Mouse (Mus musculus) fat pad, adult 2 months (tissue): Measurements from ENCODE around the gene Vcl.

Experiments used
- DNase-seq: peaks from one replicate; pipeline ENCODE4 v3.0.0-alpha.2; 2011; ENCODE audit warnings: low read depth, low spot score; ENCODE audit errors: extremely low read depth

The Vcl gene

DNA sequence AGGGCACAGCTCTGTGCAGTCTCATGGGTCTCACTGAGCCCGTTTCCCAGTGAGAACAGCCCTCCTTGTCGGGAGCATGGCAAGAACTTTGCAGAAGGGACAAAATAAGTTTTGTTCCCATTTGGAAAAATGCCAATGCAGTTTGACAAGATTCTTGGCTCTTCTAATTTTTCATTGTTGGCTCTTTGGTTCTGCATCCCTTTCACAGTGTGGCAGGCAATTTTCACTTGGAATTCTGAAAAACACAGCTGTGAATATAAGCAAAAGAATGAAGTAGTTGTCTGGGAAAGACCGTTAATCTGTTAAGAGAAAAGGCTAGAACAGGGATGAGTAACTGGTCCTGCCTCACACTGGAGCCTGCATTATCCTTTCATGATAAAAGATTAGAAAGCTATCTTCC lies 68.3 kb downstream of the Vcl start:
- no peak for DNase-seq

DNA sequence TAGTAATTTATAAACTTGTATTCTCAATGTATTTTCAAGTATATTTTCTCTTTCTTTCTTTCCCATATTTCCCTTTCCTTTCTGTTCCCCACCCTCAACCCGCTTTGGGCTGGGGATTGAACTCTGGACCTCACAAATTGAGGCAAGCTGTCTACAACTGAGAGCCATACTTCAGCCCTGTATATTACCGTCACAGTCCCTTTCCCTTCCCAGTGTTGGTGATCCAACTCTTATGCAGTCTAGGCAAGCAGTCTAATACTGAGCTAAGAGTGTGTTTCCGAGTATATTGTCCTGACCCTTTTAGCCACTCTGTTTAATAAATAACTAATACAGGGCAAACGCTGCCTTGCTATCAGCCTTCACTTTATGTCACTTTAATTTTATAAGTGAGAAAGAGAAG lies 70.4 kb downstream of the Vcl start:
- DNase-seq, result no peak

GRCm38 (mm10) chr14:21013800-21014334 lies 84.7 kb downstream of the Vcl start:
- no peak for DNase-seq

DNA sequence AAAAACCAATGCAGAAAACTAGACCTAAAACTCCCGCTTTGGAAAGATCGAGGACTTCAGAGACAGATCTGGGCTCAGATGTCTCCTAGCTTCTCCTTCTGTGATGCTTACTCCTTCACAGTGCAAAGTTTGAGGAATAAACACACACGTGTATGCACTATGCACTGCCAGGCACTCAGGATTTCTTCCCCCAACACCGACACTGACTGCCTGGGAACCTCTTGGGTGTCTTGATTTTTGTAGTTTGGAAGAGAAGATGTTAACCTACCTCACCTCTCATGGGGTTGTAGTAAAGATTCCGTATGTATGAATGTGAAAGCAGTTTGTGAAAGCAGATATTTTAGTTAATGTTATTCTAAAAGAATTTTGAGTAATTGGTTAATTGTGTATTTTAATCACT lies 88.7 kb downstream of the Vcl start:
- DNase-seq, result no peak

DNA sequence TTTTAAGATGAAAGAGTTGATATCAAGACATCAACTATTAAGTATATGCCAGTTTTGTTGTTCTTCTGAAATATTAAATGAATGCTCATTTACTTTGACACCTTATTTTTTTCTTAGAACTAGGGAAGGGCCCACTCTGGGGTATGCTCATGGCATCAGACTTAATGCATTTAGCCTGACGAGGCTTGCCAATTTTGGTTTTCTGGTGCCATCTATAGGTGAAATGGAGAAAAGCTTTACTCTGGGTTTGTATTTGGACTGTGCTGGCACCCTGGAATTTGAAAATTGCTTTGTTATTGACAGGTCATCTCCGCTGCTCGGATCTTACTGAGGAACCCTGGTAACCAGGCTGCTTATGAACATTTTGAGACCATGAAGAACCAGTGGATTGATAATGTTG lies 89.8 kb downstream of the Vcl start:
- DNase-seq, result no peak

- no peak for DNase-seq
These were observed 91.2 kb downstream of the Vcl start for GRCm38 (mm10) chr14:21020435-21020834.

DNA sequence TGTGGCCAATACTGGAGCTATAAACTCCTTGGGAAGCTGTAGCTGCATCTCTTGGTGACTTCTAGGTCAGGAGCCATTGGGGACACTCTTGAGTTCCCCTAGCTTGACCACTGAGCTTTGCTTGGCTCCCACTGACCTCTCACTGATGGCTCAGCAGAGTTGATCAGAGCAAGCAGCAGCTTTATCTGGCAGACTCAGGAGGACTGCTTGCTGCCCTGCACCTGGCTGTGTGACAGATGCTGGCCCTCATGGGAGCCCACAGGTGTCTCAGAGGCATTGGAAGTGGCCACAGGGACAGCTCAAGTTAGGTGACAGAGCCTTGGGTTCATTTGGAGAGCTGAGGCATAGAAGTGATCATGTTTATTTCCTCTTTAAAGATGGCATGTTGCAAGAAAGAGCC lies 98.3 kb downstream of the Vcl start:
- DNase-seq, result no peak

DNA sequence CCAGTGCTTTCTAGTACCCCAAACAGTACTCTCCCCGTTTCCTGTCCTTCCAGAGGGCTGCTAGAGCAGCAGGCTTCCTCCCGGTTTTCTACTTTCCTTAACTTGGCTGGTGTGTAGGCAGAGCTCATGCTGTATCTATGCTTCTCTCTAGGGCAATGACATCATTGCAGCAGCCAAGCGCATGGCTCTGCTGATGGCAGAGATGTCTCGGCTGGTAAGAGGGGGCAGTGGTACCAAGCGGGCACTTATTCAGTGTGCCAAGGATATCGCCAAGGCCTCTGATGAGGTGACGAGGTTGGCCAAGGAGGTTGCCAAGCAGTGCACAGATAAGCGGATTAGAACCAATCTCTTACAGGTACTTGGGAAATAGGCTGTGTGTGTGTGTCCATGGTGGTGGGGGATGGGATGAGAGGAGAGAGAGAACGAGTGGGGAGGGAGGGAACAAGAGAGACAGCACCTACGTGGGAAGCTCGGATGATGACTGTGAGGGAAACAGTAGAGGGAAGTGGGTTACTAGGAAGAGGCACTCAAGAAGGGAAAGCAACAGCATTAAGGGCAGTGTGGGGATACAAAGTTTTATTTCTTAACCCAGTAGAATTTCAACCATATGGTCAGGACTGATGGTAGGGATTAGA lies 99.9 kb downstream of the Vcl start:
- no peak for DNase-seq

DNA sequence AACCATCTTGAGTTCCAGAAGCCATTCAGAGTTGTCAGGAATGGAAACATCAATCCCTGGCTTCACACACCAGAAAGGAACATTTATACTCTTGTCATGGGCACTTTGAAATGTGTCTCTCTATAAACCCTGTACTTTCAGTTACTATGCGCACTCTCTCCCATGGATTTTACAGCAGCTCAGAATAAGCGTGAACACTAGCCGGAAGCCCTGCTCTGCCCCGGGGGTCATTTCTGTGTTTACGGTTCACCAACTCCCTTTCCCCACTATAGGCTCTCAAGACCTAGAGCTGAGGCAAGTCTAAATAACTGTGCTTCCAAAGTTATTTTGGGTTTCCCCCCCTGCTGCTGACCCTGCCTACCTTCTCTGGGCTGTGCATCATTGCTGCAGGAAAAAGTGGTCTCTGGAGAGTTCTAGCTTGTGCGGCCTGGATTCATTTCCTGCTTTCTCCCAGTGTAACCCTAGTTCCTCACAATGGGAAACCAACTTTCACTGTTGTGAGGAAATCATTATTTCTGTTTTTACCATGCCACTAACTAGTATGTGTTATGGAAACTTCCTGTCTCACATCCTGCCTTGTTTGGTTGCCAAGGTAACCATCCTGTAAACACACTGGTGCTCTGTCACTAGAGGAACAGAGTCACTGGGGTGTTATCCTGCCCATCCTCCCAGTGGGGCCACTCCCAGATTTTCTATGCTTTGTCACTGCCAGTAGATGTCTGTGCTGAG lies 102.7 kb downstream of the Vcl start:
- DNase-seq, result no peak

GRCm38 (mm10) chr14:21034271-21034670 lies 105.1 kb downstream of the Vcl start:
- DNase-seq, result no peak

DNA sequence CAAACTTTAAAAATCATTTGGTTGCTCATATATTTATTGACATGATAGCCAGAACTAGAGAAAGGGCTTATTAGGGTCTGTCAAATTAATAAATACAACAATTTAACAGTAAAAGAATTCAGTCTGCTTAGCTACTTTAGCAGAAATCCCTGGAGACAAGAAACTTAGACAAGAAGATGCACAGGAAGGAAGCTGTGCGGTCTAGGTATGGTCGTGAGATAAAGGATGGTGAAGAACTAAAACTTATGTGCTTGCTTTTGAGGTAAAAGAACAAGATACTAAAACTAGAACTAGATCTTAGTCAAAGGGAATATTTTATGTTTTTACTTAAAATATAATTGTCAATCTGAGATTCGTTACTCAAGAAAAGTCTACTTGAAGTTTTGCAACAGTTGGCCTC lies 105.6 kb downstream of the Vcl start:
- DNase-seq, result no peak

DNA sequence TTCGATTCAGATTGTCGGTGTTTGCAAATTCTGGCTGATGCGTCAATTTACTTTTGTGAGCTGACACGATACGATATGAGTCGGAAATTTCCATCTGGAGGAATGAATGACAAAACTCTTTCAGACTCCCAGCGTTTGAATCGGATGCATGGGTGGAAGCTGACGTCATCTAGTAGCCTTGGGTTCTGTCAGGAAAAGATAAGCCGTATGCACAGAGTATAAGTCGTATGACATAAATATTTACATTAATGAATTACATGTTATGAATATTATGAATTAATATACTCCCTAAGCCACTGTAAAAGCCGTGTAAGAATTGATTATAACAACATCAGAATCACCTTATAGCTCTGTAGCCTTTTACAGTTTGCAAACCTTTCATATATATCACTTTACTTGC lies 109.9 kb downstream of the Vcl start:
- no peak for DNase-seq

DNA sequence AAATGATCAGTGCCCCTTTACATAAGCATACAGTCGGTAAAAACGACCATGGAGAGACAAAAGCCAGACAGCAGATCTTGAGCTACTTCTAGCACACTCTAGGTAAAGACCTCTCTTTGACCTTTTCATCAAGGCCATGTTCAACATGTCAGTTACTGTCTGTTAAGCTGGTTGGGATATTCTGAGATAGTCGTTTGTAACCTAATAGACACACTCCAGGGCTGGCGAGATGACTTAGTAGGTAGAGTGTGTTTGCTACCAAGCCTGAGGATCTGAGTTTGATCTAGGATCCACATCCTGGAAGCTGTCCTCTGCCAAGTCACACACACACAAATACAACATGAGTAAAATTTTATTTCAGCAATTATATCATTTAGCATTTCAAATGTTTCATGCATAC lies 110.4 kb downstream of the Vcl start:
- DNase-seq, result no peak

DNA sequence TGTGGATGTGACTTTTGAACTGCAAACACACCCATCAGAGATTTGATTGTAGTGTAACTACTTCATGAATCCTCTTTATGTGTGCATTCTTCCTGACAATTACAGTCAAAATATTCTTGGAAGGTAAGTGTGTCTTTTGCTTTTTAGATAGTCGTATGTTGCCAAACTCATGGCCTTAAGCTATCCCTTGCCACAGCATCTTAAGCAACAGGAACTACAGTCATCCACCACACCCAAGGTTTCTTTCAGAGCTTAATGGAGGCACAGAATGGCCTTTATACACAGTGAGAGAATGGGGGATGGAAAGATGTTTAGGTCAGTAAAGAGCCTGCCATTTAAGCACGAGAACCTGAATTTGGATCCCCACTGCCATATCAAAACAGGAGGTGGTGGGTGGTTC lies 118.6 kb downstream of the Vcl start:
- DNase-seq, result peak; percentile 52

GRCm38 (mm10) chr14:21048879-21049278 lies 119.7 kb downstream of the Vcl start:
- no peak for DNase-seq

DNA sequence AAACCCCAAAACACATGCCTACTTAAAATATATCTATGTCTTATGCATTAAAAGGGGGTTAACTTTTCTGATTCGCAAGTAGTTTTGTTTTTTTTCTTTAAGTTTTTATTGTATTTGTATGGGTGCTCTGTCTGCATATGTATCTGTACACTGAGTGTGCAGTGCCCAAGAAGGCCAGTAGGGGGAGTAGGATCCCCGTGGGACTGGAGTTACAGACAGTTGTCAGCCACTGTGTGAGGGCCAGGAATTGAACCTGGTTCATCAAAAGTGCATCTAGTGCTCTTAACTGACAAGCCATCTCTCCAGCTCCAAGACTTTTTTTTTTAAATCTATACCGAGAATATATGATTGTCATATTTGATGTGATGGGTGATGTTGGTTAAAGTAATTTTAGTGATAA lies 121.5 kb downstream of the Vcl start:
- DNase-seq, result no peak

DNA sequence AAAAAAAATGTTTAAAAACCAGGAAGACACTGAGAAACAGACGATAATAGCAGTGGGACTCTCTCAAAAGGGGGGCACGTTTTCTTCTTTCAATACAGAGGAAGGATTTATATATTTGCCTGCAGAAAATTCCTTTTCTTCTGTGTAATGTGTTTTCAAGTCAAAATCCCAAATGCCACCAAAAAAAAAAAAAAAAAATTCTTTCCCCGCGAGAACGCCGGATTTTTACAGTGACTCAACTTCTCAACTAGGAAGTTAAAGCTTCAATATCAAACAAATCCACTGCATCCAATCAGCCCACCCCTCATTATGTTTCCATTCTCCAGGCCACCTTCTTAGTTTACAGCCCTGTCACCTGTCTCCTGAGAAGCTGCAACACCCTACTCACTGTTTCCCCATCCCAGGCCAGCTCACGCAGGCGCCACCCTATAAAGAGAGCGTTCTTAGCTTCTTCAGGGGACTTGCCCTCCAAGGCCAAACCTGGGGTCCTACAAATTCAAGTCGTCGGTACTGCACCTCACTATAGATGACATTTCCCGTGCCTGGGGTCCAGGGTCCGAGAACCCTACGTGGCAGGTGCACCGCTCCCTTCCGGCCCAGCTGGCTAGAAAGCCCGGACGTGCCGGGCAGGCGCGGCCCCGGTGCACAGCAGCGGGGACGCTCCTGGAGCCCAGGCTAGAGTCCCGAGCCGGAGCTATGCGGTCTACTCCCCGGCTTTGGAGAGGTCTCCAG lies 122.3 kb downstream of the Vcl start:
- no peak for DNase-seq

- peak; percentile 51 for DNase-seq
These were observed 123.0 kb downstream of the Vcl start, which contains the start of the genes Ap3m1 and Adk for GRCm38 (mm10) chr14:21052112-21052780. Gene Ap3m1 (minus strand): TSS chr14:21052508. Gene Adk (plus strand): TSS chr14:21052574.

- no peak for DNase-seq
These were observed 123.6 kb downstream of the Vcl start for GRCm38 (mm10) chr14:21052781-21053130.

DNA sequence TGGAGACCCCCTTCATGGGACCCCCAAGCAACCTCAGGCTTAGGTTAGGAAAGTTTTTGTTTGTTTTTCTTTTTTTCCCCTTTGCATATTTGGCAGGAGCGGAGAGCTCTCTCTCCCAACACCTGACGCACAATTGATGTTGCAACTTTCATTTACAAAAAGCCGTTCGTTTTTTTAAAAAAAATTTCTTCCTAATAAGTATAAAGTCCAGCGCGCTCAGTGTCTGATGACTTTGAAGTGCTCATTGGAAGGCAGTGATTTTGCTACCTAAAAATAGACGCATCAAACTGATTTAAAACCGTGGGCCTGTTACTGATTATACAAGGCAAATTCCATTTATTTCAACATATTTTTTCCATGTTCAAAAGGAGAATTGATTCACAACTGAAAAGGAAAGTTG lies 124.0 kb downstream of the Vcl start:
- no peak for DNase-seq

DNA sequence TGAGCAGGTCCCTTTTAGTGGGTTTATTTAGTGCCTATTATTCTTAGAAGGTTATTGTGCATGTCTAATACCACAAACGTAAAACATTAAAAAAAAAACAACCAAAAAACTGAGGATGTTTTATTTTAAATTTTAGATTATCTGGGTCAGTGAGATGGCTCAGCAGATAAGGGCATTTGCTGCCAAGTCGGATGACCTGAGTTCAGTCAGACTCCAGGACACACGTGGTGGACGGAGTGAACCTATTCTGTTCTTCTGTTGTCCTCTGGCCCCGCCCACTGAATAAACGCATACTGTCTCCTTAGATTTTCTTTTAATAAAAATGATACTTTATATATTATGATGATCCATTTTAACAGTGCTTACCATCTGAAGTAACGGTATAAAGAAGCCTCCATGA lies 124.4 kb downstream of the Vcl start:
- no peak for DNase-seq
